Mouse (Mus musculus) MEL (cell line): ENCODE measurements around the gene Nicn1. TPM values are rescaled to one million over a fixed set of nuclear protein-coding genes. Genes with fewer than 3 reads are reported as not detected.

Experiments used
- DNase-seq: peaks from one replicate; pipeline ENCODE4 v3.0.0; 2011; ENCODE audit warnings: low read depth, low spot score
- H3K27ac ChIP-seq: 2 replicates; pipeline ENCODE4 v1.5.1; 2012; ENCODE audit warnings: low read depth, mild to moderate bottlenecking, control low read depth, low read length, moderate library complexity; ENCODE audit not compliant: control insufficient read depth
- H3K27me3 ChIP-seq, 2 experiments: fragments of 150-350 bp in 1 of 2; sonication (generic) in 1 of 2; 2 replicates each; pipeline ENCODE4 v1.6.1; 2012; ENCODE audit warnings: low read length in 2 of 2, mild to moderate bottlenecking in 2 of 2, improper control_type of control experiment in 1 of 2, moderate library complexity in 1 of 2; ENCODE audit not compliant: insufficient read depth in 2 of 2, control insufficient read depth in 1 of 2
- H3K36me3 ChIP-seq, 2 experiments: 2 replicates each; pipeline ENCODE4 v1.6.1; 2012 to 2014; ENCODE audit warnings: low read length in 2 of 2, improper control_type of control experiment in 1 of 2, inconsistent platforms in 1 of 2, mild to moderate bottlenecking in 1 of 2; ENCODE audit not compliant: insufficient read depth in 2 of 2, control insufficient read depth in 1 of 2
- H3K4me1 ChIP-seq, 2 experiments: fragments of 150-350 bp in 1 of 2; sonication (generic) in 1 of 2; 2 replicates each; pipeline ENCODE4 v1.6.1; 2012; ENCODE audit warnings: low read length in 2 of 2, improper control_type of control experiment in 1 of 2, mild to moderate bottlenecking in 1 of 2; ENCODE audit not compliant: insufficient read depth in 2 of 2, control insufficient read depth in 1 of 2
- H3K4me3 ChIP-seq, 2 experiments: fragments of 150-350 bp in 1 of 2; sonication (generic) in 1 of 2; 2 replicates each; pipeline ENCODE4 v1.5.1; 2012; ENCODE audit warnings: low read depth in 2 of 2, low read length in 2 of 2, mild to moderate bottlenecking in 2 of 2, moderate library complexity in 2 of 2, control low read depth in 1 of 2, improper control_type of control experiment in 1 of 2; ENCODE audit not compliant: control insufficient read depth in 1 of 2, insufficient read depth in 1 of 2
- H3K79me2 ChIP-seq: 2 replicates; pipeline ENCODE4 v1.6.1; 2012; ENCODE audit warnings: mild to moderate bottlenecking, low read length, moderate library complexity; ENCODE audit not compliant: control insufficient read depth, poor library complexity, insufficient read depth
- H3K9ac ChIP-seq: 2 replicates; pipeline ENCODE4 v1.6.1; 2012; ENCODE audit warnings: low read depth, mild to moderate bottlenecking, control low read depth, low read length, moderate library complexity; ENCODE audit not compliant: control insufficient read depth, poor library complexity, severe bottlenecking
- H3K9me3 ChIP-seq: fragments of 150-350 bp; sonication (generic); replicated peaks from 2 replicates; pipeline ENCODE4 v1.6.1; 2012; ENCODE audit warnings: mild to moderate bottlenecking, low read length, improper control_type of control experiment, moderate library complexity; ENCODE audit not compliant: insufficient read depth
- CHD1 ChIP-seq: IDR thresholded peaks from 2 replicates; pipeline ENCODE4 v1.6.1; 2012; ENCODE audit warnings: low read depth, mild to moderate bottlenecking, inconsistent platforms, low read length, improper control_type of control experiment
- CHD2 ChIP-seq: IDR thresholded peaks from 2 replicates; pipeline ENCODE4 v1.6.1; 2011; ENCODE audit warnings: low read length, improper control_type of control experiment
- CTCF ChIP-seq, 3 experiments: IDR thresholded peaks in 2 of 3; conservative IDR thresholded peaks in 1 of 3; 2 replicates each; pipeline ENCODE4 v1.5.1; 2011 to 2012; ENCODE audit warnings: low read length in 3 of 3, low read depth in 2 of 3, mild to moderate bottlenecking in 2 of 3, improper control_type of control experiment in 1 of 3, inconsistent platforms in 1 of 3, mixed read lengths in 1 of 3, moderate library complexity in 1 of 3; ENCODE audit not compliant: control insufficient read depth in 1 of 3, insufficient read depth in 1 of 3, poor library complexity in 1 of 3, severe bottlenecking in 1 of 3
- ELF1 ChIP-seq: IDR thresholded peaks from 2 replicates; pipeline ENCODE4 v1.6.1; 2014; ENCODE audit warnings: low read depth, mild to moderate bottlenecking, inconsistent platforms, low read length, improper control_type of control experiment, moderate library complexity
- EP300 ChIP-seq, 2 experiments: IDR thresholded peaks; 2 replicates each; pipeline ENCODE4 v1.6.1; 2011; ENCODE audit warnings: improper control_type of control experiment in 2 of 2, low read length in 2 of 2, low read depth in 1 of 2, mild to moderate bottlenecking in 1 of 2
- ETS1 ChIP-seq: IDR thresholded peaks from 2 replicates; pipeline ENCODE4 v1.6.1; 2012; ENCODE audit warnings: low read depth, mild to moderate bottlenecking, inconsistent platforms, low read length, improper control_type of control experiment, moderate library complexity
- GABPA ChIP-seq: IDR thresholded peaks from 2 replicates; pipeline ENCODE4 v1.6.1; 2012; ENCODE audit warnings: low read depth, mild to moderate bottlenecking, inconsistent platforms, low read length, improper control_type of control experiment, moderate library complexity
- GATA1 ChIP-seq: IDR thresholded peaks from 2 replicates; pipeline ENCODE4 v1.6.1; 2011; ENCODE audit warnings: low read depth, low read length, improper control_type of control experiment
- HCFC1 ChIP-seq: IDR thresholded peaks from 2 replicates; pipeline ENCODE4 v1.6.1; 2012; ENCODE audit warnings: low read depth, mild to moderate bottlenecking, inconsistent platforms, low read length, improper control_type of control experiment, moderate library complexity
- JUND ChIP-seq: IDR thresholded peaks from 2 replicates; pipeline ENCODE4 v1.6.1; 2011; ENCODE audit warnings: low read depth, mild to moderate bottlenecking, improper control_type of control experiment, low read length
- KAT2A ChIP-seq: conservative IDR thresholded peaks from 2 replicates; pipeline ENCODE4 v1.6.1; 2012; ENCODE audit warnings: low read depth, low read length, improper control_type of control experiment, inconsistent platforms
- MAFK ChIP-seq: IDR thresholded peaks from 2 replicates; pipeline ENCODE4 v1.6.1; 2011; ENCODE audit warnings: low read depth, mild to moderate bottlenecking, low read length, improper control_type of control experiment, borderline replicate concordance
- MAZ ChIP-seq: IDR thresholded peaks from 2 replicates; pipeline ENCODE4 v1.6.1; 2012; ENCODE audit warnings: low read depth, mild to moderate bottlenecking, inconsistent platforms, low read length, improper control_type of control experiment
- MEF2A ChIP-seq: IDR thresholded peaks from 2 replicates; pipeline ENCODE4 v1.6.1; 2014; ENCODE audit warnings: low read depth, mild to moderate bottlenecking, inconsistent platforms, low read length, improper control_type of control experiment; ENCODE audit not compliant: poor library complexity, insufficient replicate concordance, severe bottlenecking; ENCODE audit errors: extremely low read depth
- MXI1 ChIP-seq: IDR thresholded peaks from 2 replicates; pipeline ENCODE4 v1.6.1; 2011; ENCODE audit warnings: mild to moderate bottlenecking, low read depth, low read length, improper control_type of control experiment
- MYC ChIP-seq: IDR thresholded peaks from 2 replicates; pipeline ENCODE4 v1.6.1; 2011; ENCODE audit warnings: low read depth, mild to moderate bottlenecking, low read length, improper control_type of control experiment, moderate library complexity
- POLR2A ChIP-seq, 2 experiments: IDR thresholded peaks; 2 replicates each; pipeline ENCODE4 v1.6.1; 2011 to 2012; ENCODE audit warnings: low read length in 2 of 2, mild to moderate bottlenecking in 2 of 2, control low read depth in 1 of 2, improper control_type of control experiment in 1 of 2, low read depth in 1 of 2, moderate library complexity in 1 of 2; ENCODE audit not compliant: control insufficient read depth in 1 of 2, insufficient read depth in 1 of 2, poor library complexity in 1 of 2
- POLR2AphosphoS2 ChIP-seq: IDR thresholded peaks from 2 replicates; pipeline ENCODE4 v1.6.1; 2011; ENCODE audit warnings: low read length, improper control_type of control experiment
- POLR2AphosphoS5 ChIP-seq: IDR thresholded peaks from 2 replicates; pipeline ENCODE4 v1.6.1; 2012; ENCODE audit warnings: low read depth, borderline replicate concordance, mild to moderate bottlenecking, inconsistent platforms, low read length, moderate library complexity, mixed read lengths
- RCOR1 ChIP-seq: IDR thresholded peaks from 2 replicates; pipeline ENCODE4 v1.6.1; 2012; ENCODE audit warnings: low read depth, mild to moderate bottlenecking, inconsistent platforms, low read length, improper control_type of control experiment
- SIN3A ChIP-seq: IDR thresholded peaks from 2 replicates; pipeline ENCODE4 v1.6.1; 2012; ENCODE audit warnings: low read length, improper control_type of control experiment, inconsistent platforms
- SMC3 ChIP-seq: IDR thresholded peaks from 2 replicates; pipeline ENCODE4 v1.6.1; 2011; ENCODE audit warnings: low read depth, low read length, improper control_type of control experiment
- TAL1 ChIP-seq: IDR thresholded peaks from 2 replicates; pipeline ENCODE4 v1.6.1; 2012; ENCODE audit warnings: mild to moderate bottlenecking, inconsistent platforms, low read length, moderate library complexity, mixed read lengths
- TBP ChIP-seq: IDR thresholded peaks from 2 replicates; pipeline ENCODE4 v1.8.0; 2011; ENCODE audit warnings: low read depth, low read length, improper control_type of control experiment
- TCF12 ChIP-seq: IDR thresholded peaks from 2 replicates; pipeline ENCODE4 v1.6.1; 2014; ENCODE audit warnings: low read depth, mild to moderate bottlenecking, inconsistent platforms, low read length, improper control_type of control experiment, moderate library complexity
- USF1 ChIP-seq: IDR thresholded peaks from 2 replicates; pipeline ENCODE4 v1.6.1; 2014; ENCODE audit warnings: low read depth, mild to moderate bottlenecking, inconsistent platforms, low read length, improper control_type of control experiment, moderate library complexity
- USF2 ChIP-seq, 2 experiments: IDR thresholded peaks; 2 replicates each; pipeline ENCODE4 v1.6.1; 2011 to 2012; ENCODE audit warnings: improper control_type of control experiment in 2 of 2, low read length in 2 of 2, borderline replicate concordance in 1 of 2, inconsistent platforms in 1 of 2, low read depth in 1 of 2, mild to moderate bottlenecking in 1 of 2; ENCODE audit not compliant: insufficient read depth in 1 of 2
- ZC3H11A ChIP-seq: IDR thresholded peaks from 2 replicates; pipeline ENCODE4 v1.6.1; 2012; ENCODE audit warnings: low read depth, mild to moderate bottlenecking, inconsistent platforms, low read length, improper control_type of control experiment
- ZMIZ1 ChIP-seq: IDR thresholded peaks from 2 replicates; pipeline ENCODE4 v1.6.1; 2012; ENCODE audit warnings: low read depth, mild to moderate bottlenecking, inconsistent platforms, low read length, improper control_type of control experiment, moderate library complexity
- polyA plus RNA-seq, 2 experiments: library from polyadenylated mRNA; stranded (reverse) in 1 of 2; unstranded in 1 of 2; fragments of >175 nt in 1 of 2; fragments of >200 nt in 1 of 2; gene quantifications; 2 replicates each; pipeline versions ENCODE4 v1.2.1 to v1.2.4; 2012; ENCODE audit warnings: low replicate concordance in 2 of 2, low read depth in 1 of 2; ENCODE audit not compliant: insufficient read length in 2 of 2, insufficient read depth in 1 of 2, missing spikeins in 1 of 2
- total RNA-seq: library from RNA; depleted of rRNA; stranded (reverse); fragments of 300-350 nt; gene quantifications from 2 replicates; pipeline ENCODE4 v1.2.3, GENCODE M21; 2012

Nicn1 gene
- total and polyA plus RNA-seq, 3 experiments: 1.6 to 4.7 TPM; not detected in 1

DNA sequence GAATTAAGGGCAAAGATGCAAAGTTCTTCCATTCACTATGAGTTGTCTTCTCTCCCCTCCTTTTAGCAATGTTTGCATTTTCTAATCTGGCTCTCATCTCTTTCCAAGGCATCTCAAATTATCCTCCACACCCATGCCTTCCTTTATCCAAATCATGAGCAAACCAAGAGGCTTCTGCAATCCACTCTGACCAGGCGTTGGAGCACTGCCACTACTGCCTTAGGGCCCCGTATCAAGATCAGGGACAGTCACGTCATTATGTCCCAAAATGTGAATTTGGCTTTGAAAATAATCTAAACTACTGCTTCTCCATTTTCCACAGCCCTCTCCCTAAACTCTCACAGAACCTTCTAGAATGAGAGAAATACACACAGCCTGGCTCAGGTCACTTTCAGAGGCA lies 45.7 kb upstream of the Nicn1 start:
- Histone ChIP-seq H3K36me3 (peaks cover 0 to 12% of the 10 kb centered on the region in 2 experiments; a peak in 2 of 4 replicates), H3K4me1 (peaks cover 7 to 9% of the 10 kb centered on the region in 2 experiments), H3K27me3 (no peaks in the 10 kb centered on the region), H3K4me3 (no peak overlapping the region), H3K9me3 (no peaks in the 10 kb centered on the region), H3K79me2 (no peaks in the 10 kb centered on the region), H3K9ac (no peak overlapping the region), H3K27ac (no peak overlapping the region)
- DNase-seq: peak; percentile 68
- TF ChIP-seq CHD2 (no peak), MAZ (no peak), RCOR1 (peak; percentile 14; the same call in 1 of the 2 replicates), ETS1 (peak; percentile 74), ELF1 (no peak), POLR2AphosphoS2 (no peak), TBP (no peak), USF2 (IDR thresholded peaks at IDR 0.05; ENCODE audit: borderline replicate concordance in 1 of 2, insufficient read depth in 1 of 2, low read depth in 1 of 2, low read length in 2 of 2) (no peak), EP300 (IDR thresholded peaks at IDR 0.05; ENCODE audit: low read depth in 1 of 2, low read length in 2 of 2) (peak; percentile 53 to 66; a peak in 3 of 4 replicates), HCFC1 (no peak), POLR2A (IDR thresholded peaks at IDR 0.05; ENCODE audit: control insufficient read depth in 1 of 2, insufficient read depth in 1 of 2, low read depth in 1 of 2, low read length in 2 of 2, poor library complexity in 1 of 2) (no peak), ZC3H11A (no peak), SIN3A (0 out of 2 replicates have a peak, but pooled peaks have one; percentile 10), SMC3 (no peak), ZMIZ1 (no peak), POLR2AphosphoS5 (no peak), JUND (no peak), KAT2A (no peak), TAL1 (no peak), MYC (no peak), MEF2A (no peak), USF1 (no peak), CHD1 (no peak), MAFK (no peak), GATA1 (peak; percentile 84), MXI1 (no peak), TCF12 (peak; percentile 46; the same call in 1 of the 2 replicates), CTCF (IDR thresholded peaks at IDR 0.05 in 2 of 3, conservative IDR thresholded peaks at IDR 0.05 in 1 of 3; ENCODE audit: control insufficient read depth in 1 of 3, insufficient read depth in 1 of 3, low read depth in 2 of 3, low read length in 3 of 3, poor library complexity in 1 of 3, severe bottlenecking in 1 of 3) (no peak), GABPA (no peak)
